Mouse (Mus musculus) intestine, postnatal 0 days (tissue): Measurements from ENCODE around the gene Sema4b. TPM values are rescaled to one million over a fixed set of nuclear protein-coding genes. Genes with fewer than 3 reads are reported as not detected.

Experiments
- ATAC-seq: fragments of 200-750 bp; cut with Nextera tagmentation; 2 replicates; pipeline ENCODE4 v1.8.0; 2017; ENCODE audit warnings: mild to moderate bottlenecking, moderate TSS enrichment, moderate library complexity
- H3K27ac ChIP-seq: fragments of 300-500 bp; sonication (generic); 2 replicates; pipeline ENCODE4 v1.5.1; 2014; ENCODE audit warnings: mild to moderate bottlenecking, low read depth, low read length, moderate library complexity
- H3K27me3 ChIP-seq: fragments of 300-500 bp; sonication (generic); replicated peaks from 2 replicates; pipeline ENCODE4 v1.6.1; 2014; ENCODE audit warnings: low read length, mixed read lengths; ENCODE audit not compliant: control insufficient read depth, insufficient read depth
- H3K36me3 ChIP-seq: fragments of 300-500 bp; sonication (generic); 2 replicates; pipeline ENCODE4 v1.6.1; 2014; ENCODE audit warnings: mild to moderate bottlenecking, moderate library complexity; ENCODE audit not compliant: control insufficient read depth, insufficient read depth
- H3K4me1 ChIP-seq: fragments of 300-500 bp; sonication (generic); replicated peaks from 2 replicates; pipeline ENCODE4 v1.6.1; 2014; ENCODE audit warnings: antibody characterized with exemption, low read length, mixed read lengths; ENCODE audit not compliant: control insufficient read depth, insufficient read depth
- H3K4me2 ChIP-seq: fragments of 300-500 bp; sonication (generic); replicated peaks from 2 replicates; pipeline ENCODE4 v1.6.1; 2014; ENCODE audit warnings: low read depth, mild to moderate bottlenecking, moderate library complexity
- H3K4me3 ChIP-seq: fragments of 300-500 bp; sonication (generic); 2 replicates; pipeline ENCODE4 v1.5.1; 2014; ENCODE audit warnings: low read depth, low read length
- H3K9ac ChIP-seq: fragments of 300-500 bp; sonication (generic); 2 replicates; pipeline ENCODE4 v1.6.1; 2014; ENCODE audit warnings: mild to moderate bottlenecking, low read depth, low read length
- H3K9me3 ChIP-seq: fragments of 300-500 bp; sonication (generic); 2 replicates; pipeline ENCODE4 v1.6.1; 2016; ENCODE audit warnings: mixed run types; ENCODE audit not compliant: control insufficient read depth
- CTCF ChIP-seq: sonication (generic); IDR thresholded peaks from 2 replicates; pipeline ENCODE4 v1.5.1; 2016; ENCODE audit warnings: low read depth, mild to moderate bottlenecking, control low read depth, antibody characterized with exemption, moderate library complexity
- WGBS: fragments of 180-500 bp; shearing (Covaris S2); extraction: QIAGEN DNeasy Blood & Tissue Kit; methylation state at CpG from one replicate; pipeline ENCODE4 v1.1.7; 2014; 5-methylcytosine and 5-hydroxymethylcytosine counted together
- polyA plus RNA-seq: library from polyadenylated mRNA; unstranded; fragments of >200 nt; fragmentation: Nextera tagmentation; extraction: Ambion mirVana; gene quantifications from 2 replicates; pipeline ENCODE4 v1.2.1, GENCODE M21; 2015

Sema4b gene
- polyA plus RNA-seq, 1 experiment from 2014 or later, result 23.1 TPM

DNA sequence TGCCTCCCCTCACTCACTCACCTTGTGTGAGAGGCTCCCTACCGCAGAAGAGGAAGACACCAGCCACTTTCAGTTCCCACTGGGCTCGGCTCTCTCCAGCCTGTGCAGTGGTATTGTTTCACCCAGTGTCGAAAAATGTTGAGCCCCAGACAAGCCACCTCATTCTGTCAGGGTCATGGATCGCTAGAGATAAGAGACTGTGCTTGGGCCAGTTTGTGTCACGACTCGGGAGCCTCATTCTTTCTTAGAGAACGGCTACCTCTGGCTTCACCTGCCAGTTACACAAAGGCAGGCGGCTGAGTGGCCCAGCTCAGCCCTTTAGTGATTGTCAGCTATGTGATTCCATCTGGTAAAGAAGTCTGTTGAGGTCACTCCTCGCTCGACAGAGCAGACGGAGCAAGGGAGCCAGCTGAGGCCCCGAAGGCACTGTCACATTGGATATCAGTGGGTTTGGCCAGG lies 17.0 kb downstream of the Sema4b start:
- Histone ChIP-seq H3K36me3 (peaks cover 17% of the 10 kb centered on the region; the same call in 1 of the 2 replicates), H3K4me2 (no peak overlapping the region), H3K4me3 (no peak overlapping the region), H3K4me1 (peaks cover 24% of the 10 kb centered on the region; the same call in 1 of the 2 replicates), H3K27me3 (no peaks in the 10 kb centered on the region), H3K27ac (peak overlapping the region; percentile 97), H3K9me3 (no peaks in the 10 kb centered on the region), H3K9ac (no peak overlapping the region)
- 53% methylated on average over 12 of the region's 12 CpGs for WGBS
- no peak for ATAC-seq
- no peak for TF ChIP-seq CTCF

DNA sequence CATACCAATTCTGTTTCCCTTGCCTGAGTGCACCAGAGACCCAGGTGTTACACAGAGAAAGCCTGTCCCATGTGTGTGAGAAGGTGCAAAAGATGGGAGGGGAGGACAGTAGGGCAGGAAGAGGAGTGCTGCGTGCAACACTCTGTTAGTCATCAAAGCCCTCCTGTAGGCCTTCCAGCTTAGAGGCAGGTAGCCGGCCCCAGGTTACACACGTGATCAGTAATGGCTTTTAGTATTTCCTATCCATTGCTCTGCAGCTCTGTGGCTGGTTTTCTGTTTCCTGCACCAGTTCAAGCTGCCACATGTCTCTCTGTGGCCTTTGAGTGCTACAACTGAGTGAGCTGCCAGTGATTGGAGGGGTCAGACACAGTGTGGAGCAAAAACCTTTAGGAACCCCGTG lies 17.7 kb downstream of the Sema4b start:
- TF ChIP-seq CTCF, result no peak
- peaks cover 17% of the 10 kb centered on the region; the same call in 1 of the 2 replicates for H3K36me3 ChIP-seq
- peak overlapping the region; percentile 97; the same call in 1 of the 2 replicates for H3K27ac ChIP-seq
- H3K9ac ChIP-seq, result no peak overlapping the region
- H3K4me1 ChIP-seq, result peaks cover 24% of the 10 kb centered on the region
- no peaks in the 10 kb centered on the region for H3K9me3 ChIP-seq
- H3K4me2 ChIP-seq, result no peak overlapping the region
- ATAC-seq, result no peak
- H3K4me3 ChIP-seq, result no peak overlapping the region
- H3K27me3 ChIP-seq, result no peaks in the 10 kb centered on the region
- WGBS, result 69% methylated on average over 4 of the region's 4 CpGs

DNA sequence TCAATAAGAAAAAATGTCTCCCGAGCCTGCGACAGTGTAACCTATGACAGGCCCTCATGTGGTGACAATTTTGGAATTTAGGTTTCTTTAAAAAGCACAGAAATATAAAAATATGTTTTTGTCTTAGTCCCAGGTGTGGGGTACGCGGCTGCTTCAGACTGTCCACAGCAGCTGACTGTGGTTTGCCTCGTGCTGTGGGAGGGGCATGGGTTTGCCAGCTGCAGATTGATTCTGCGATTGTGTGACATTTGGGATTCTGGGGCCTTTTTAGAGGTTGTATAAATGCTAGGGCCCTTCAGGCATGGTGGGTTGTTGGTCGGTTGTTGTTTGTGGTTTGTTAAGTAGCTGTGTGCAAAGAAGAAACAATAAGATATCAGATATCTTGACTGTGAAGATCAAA lies 18.3 kb downstream of the Sema4b start:
- Histone ChIP-seq H3K4me2 (no peak overlapping the region), H3K27ac (peak overlapping the region; percentile 97), H3K36me3 (peaks cover 17% of the 10 kb centered on the region; the same call in 1 of the 2 replicates), H3K4me1 (peaks cover 21% of the 10 kb centered on the region; the same call in 1 of the 2 replicates), H3K4me3 (no peak overlapping the region), H3K9ac (no peak overlapping the region), H3K9me3 (no peaks in the 10 kb centered on the region), H3K27me3 (no peaks in the 10 kb centered on the region)
- 81% methylated on average over 7 of the region's 7 CpGs for WGBS
- no peak for ATAC-seq
- no peak for TF ChIP-seq CTCF

DNA sequence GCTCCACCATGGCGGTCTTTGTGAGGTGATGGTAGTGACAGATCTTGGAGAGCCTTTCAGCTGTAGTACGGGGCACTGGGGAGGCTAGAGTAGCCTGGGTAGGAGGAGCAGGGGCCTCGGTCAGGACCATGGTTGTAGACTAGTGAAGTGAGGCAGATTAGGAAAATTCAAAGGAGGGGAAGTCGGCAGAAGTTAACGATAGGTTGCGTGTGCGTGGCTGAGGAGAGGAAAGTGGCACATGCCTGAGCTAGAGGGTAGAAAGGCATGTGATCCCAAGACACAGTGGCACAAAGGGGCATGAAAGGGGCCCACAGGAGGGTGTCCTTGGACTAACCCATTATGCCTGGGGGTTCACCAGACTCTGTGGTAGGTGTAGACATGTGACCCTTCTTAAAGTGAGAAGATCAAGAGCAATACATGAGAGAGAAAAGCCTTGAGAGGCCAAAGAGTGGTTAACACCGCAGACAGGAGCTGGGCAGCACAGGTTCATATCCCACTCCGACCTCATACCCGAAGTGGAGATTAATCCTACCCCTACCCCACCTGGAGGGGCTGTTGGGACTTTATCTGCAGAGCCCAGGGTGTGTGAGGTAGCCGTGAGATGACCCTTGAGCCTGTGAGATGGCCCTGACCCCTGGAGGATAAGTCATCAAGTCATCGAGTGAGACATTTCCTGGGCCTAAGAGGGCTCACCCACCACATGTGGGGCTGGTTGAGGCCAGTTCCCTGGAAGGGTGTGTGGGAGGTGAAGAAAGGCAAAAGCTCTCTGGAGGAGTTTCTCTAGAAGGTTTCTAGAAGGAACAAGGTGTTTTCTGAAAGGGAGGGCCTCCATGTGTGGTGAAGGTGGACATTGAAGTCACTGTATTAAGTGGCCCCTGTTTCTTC lies 19.3 kb downstream of the Sema4b start:
- H3K9ac ChIP-seq, result peak overlapping the region; percentile 34; the same call in 1 of the 2 replicates
- no peaks in the 10 kb centered on the region for H3K27me3 ChIP-seq
- H3K4me2 ChIP-seq, result 0 out of 2 replicates have a peak overlapping the region, but pooled peaks have one; percentile 30
- peak overlapping the region; percentile 97 for H3K27ac ChIP-seq
- H3K4me1 ChIP-seq, result peaks cover 21% of the 10 kb centered on the region; the same call in 1 of the 2 replicates
- 64% methylated on average over 12 of the region's 12 CpGs for WGBS
- H3K9me3 ChIP-seq, result no peaks in the 10 kb centered on the region
- TF ChIP-seq CTCF, result no peak
- no peak overlapping the region for H3K4me3 ChIP-seq
- peaks cover 17% of the 10 kb centered on the region; the same call in 1 of the 2 replicates for H3K36me3 ChIP-seq
- no peak for ATAC-seq

DNA sequence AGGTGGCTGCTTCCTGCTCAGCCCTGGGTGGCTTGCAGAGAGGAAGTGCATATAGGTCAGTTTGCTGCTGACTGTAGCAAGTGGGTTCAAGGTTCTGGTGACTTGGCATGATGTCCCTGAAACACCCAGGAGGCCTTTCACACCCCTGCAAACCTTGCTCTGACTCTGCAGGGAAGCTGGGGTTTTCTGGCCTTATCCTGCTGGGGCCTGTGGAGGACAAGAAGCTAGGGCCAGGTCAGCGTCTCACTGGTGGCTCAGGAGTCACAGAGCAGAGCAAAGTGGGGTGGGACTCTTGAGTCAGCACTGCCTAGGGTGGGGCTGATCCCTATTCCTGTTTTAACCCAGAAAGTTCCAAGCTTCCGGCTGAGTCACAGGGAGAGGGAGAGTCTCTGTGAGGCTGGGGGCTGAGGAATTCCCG lies 20.7 kb downstream of the Sema4b start:
- peak; percentile 81 for ATAC-seq
- no peak overlapping the region for H3K4me3 ChIP-seq
- peak overlapping the region; percentile 30; the same call in 1 of the 2 replicates for H3K4me2 ChIP-seq
- H3K9me3 ChIP-seq, result no peaks in the 10 kb centered on the region
- H3K27me3 ChIP-seq, result no peaks in the 10 kb centered on the region
- 28% methylated on average over 3 of the region's 3 CpGs for WGBS
- peaks cover 21% of the 10 kb centered on the region; the same call in 1 of the 2 replicates for H3K4me1 ChIP-seq
- TF ChIP-seq CTCF, result no peak
- H3K36me3 ChIP-seq, result peaks cover 15% of the 10 kb centered on the region; the same call in 1 of the 2 replicates
- peak overlapping the region; percentile 34 for H3K9ac ChIP-seq
- H3K27ac ChIP-seq, result peak overlapping the region; percentile 97

DNA sequence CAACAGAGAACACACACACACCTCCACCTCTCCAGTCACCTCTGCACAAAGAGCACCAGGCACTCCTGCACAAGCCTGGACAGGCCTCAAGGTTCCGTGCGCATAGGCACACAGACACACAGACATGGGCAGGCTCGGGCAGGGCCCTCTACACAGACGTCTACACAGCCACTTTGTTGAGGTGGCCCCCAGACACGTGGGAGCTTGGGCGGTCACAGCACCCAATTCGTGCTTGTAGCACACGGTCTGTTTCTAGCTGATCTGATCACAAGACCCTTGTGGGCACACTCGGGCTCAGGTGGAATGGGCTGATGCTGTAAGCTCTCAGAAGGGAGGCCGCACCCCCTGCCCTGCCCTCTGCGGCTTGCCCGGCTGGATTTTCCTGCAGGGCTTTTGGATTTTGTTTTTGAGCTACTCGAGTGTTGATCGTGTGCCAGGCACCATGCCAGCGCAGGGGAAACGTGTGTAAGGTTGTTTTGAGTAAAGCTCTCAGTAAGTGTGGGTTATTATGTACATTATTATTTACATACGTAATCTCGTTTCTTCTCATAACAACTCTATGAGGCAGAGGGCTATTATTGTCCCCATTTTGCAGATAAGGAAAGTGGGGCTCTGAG lies 21.5 kb downstream of the Sema4b start:
- Histone ChIP-seq H3K27me3 (no peaks in the 10 kb centered on the region), H3K4me1 (peaks cover 21% of the 10 kb centered on the region; the same call in 1 of the 2 replicates), H3K9ac (peak overlapping the region; percentile 34), H3K36me3 (peaks cover 10% of the 10 kb centered on the region), H3K4me3 (no peak overlapping the region), H3K27ac (peak overlapping the region; percentile 97), H3K9me3 (no peaks in the 10 kb centered on the region), H3K4me2 (peak overlapping the region; percentile 30)
- ATAC-seq, result peak; percentile 24
- TF ChIP-seq CTCF, result no peak
- 36% methylated on average over 18 of the region's 18 CpGs for WGBS
